Mouse (Mus musculus) stomach, embryonic 16.5 days (tissue): ENCODE measurements around the gene Nt5c2. TPM values are rescaled to one million over a fixed set of nuclear protein-coding genes. Genes with fewer than 3 reads are reported as not detected.
"Not testable (repeated sequence)": the region's sequence is repeated elsewhere in the genome, so short reads cannot be mapped to it uniquely, and the experiment has no call there.

Source experiments
- ATAC-seq: fragments of 200-750 bp; cut with Nextera tagmentation; 2 replicates; pipeline ENCODE4 v1.8.0; 2017; ENCODE audit warnings: moderate number of reproducible peaks, moderate TSS enrichment; ENCODE audit not compliant: insufficient read depth, low FRiP score
- H3K27ac ChIP-seq: fragments of 300-500 bp; sonication (generic); 2 replicates; pipeline ENCODE4 v1.5.1; 2014; ENCODE audit warnings: low read length
- H3K27me3 ChIP-seq: fragments of 300-500 bp; sonication (generic); 2 replicates; pipeline ENCODE4 v1.6.1; 2014; ENCODE audit warnings: low read length, control low read depth, mixed read lengths; ENCODE audit not compliant: control insufficient read depth, insufficient read depth
- H3K36me3 ChIP-seq: fragments of 300-500 bp; sonication (generic); 2 replicates; pipeline ENCODE4 v1.6.1; 2014; ENCODE audit warnings: low read length; ENCODE audit not compliant: control insufficient read depth, insufficient read depth
- H3K4me1 ChIP-seq: fragments of 300-500 bp; sonication (generic); 2 replicates; pipeline ENCODE4 v1.6.1; 2014; ENCODE audit warnings: low read length, control low read depth, mixed read lengths; ENCODE audit not compliant: control insufficient read depth, insufficient read depth
- H3K4me2 ChIP-seq: fragments of 300-500 bp; sonication (generic); 2 replicates; pipeline ENCODE4 v1.6.1; 2014; ENCODE audit warnings: low read depth, low read length, mixed read lengths
- H3K4me3 ChIP-seq: fragments of 300-500 bp; sonication (generic); replicated peaks from 2 replicates; pipeline ENCODE4 v1.5.1; 2014; ENCODE audit warnings: mild to moderate bottlenecking, low read length
- H3K9ac ChIP-seq: fragments of 300-500 bp; sonication (generic); 2 replicates; pipeline ENCODE4 v1.6.1; 2014; ENCODE audit warnings: low read length
- H3K9me3 ChIP-seq: fragments of 300-500 bp; sonication (generic); replicated peaks from 2 replicates; pipeline ENCODE4 v1.6.1; 2016; ENCODE audit warnings: low read length, control low read depth; ENCODE audit not compliant: control insufficient read depth
- WGBS: fragments of 180-500 bp; shearing (Covaris S2); extraction: QIAGEN DNeasy Blood & Tissue Kit; methylation state at CpG from one replicate; pipeline ENCODE4 v1.1.7; 2014; 5-methylcytosine and 5-hydroxymethylcytosine counted together
- polyA plus RNA-seq: library from polyadenylated mRNA; unstranded; fragments of >200 nt; fragmentation: Nextera tagmentation; extraction: Ambion mirVana; gene quantifications from 2 replicates; pipeline ENCODE4 v1.2.1, GENCODE M21; 2015

Gene Nt5c2
- polyA plus RNA-seq, 1 experiment from 2014 or later: 91.2 TPM

- Histone ChIP-seq H3K9ac (no peak overlapping the region), H3K27me3 (peaks cover 50% of the 10 kb centered on the region), H3K9me3 (no peaks in the 10 kb centered on the region), H3K4me2 (no peak overlapping the region), H3K27ac (no peak overlapping the region), H3K36me3 (no peaks in the 10 kb centered on the region), H3K4me3 (peak overlapping the region; percentile 46; the same call in 1 of the 2 replicates), H3K4me1 (peaks cover 18% of the 10 kb centered on the region)
- 16% methylated on average over 20 of the region's 20 CpGs for WGBS
- no peak for ATAC-seq
These were observed 1.4 kb downstream of the Nt5c2 start for GRCm38 (mm10) chr19:47013340-47014158.

- H3K27me3 ChIP-seq: peaks cover 46% of the 10 kb centered on the region
- H3K27ac ChIP-seq: no peak overlapping the region
- WGBS: 85% methylated on average over 15 of the region's 15 CpGs
- no peaks in the 10 kb centered on the region for H3K36me3 ChIP-seq
- no peak overlapping the region for H3K4me3 ChIP-seq
- no peak overlapping the region for H3K4me2 ChIP-seq
- peaks cover 18% of the 10 kb centered on the region for H3K4me1 ChIP-seq
- no peaks in the 10 kb centered on the region for H3K9me3 ChIP-seq
- ATAC-seq: no peak
- no peak overlapping the region for H3K9ac ChIP-seq
These were observed 2.3 kb downstream of the Nt5c2 start for GRCm38 (mm10) chr19:47012521-47013130.

- no peak for ATAC-seq
- no peak overlapping the region for H3K4me3 ChIP-seq
- H3K9me3 ChIP-seq: no peaks in the 10 kb centered on the region
- no peaks in the 10 kb centered on the region for H3K36me3 ChIP-seq
- no peak overlapping the region for H3K4me2 ChIP-seq
- peaks cover 26% of the 10 kb centered on the region for H3K27me3 ChIP-seq
- no peak overlapping the region for H3K27ac ChIP-seq
- H3K4me1 ChIP-seq: peaks cover 10% of the 10 kb centered on the region
- H3K9ac ChIP-seq: no peak overlapping the region
- 77% methylated on average over 5 of the region's 5 CpGs for WGBS
These were observed 5.0 kb downstream of the Nt5c2 start for GRCm38 (mm10) chr19:47009943-47010342.

- Histone ChIP-seq H3K27ac (no peak overlapping the region), H3K27me3 (peaks cover 20% of the 10 kb centered on the region), H3K9me3 (no peaks in the 10 kb centered on the region), H3K36me3 (no peaks in the 10 kb centered on the region), H3K4me2 (no peak overlapping the region), H3K9ac (no peak overlapping the region), H3K4me3 (no peak overlapping the region), H3K4me1 (peaks cover 6% of the 10 kb centered on the region)
- no peak for ATAC-seq
- WGBS: 79% methylated on average over 7 of the region's 7 CpGs
These were observed 5.5 kb downstream of the Nt5c2 start for GRCm38 (mm10) chr19:47009420-47009819.

GRCm38 (mm10) chr19:47006321-47006720 lies 8.6 kb downstream of the Nt5c2 start:
- 3% methylated on average over 4 of the region's 4 CpGs for WGBS
- no peaks in the 10 kb centered on the region for H3K27me3 ChIP-seq
- no peaks in the 10 kb centered on the region for H3K9me3 ChIP-seq
- no peak overlapping the region for H3K27ac ChIP-seq
- H3K4me3 ChIP-seq: no peak overlapping the region
- H3K9ac ChIP-seq: no peak overlapping the region
- no peak for ATAC-seq
- H3K4me1 ChIP-seq: no peaks in the 10 kb centered on the region
- H3K4me2 ChIP-seq: no peak overlapping the region
- H3K36me3 ChIP-seq: no peaks in the 10 kb centered on the region

GRCm38 (mm10) chr19:47005873-47006272 lies 9.1 kb downstream of the Nt5c2 start:
- no peaks in the 10 kb centered on the region for H3K4me1 ChIP-seq
- no peak overlapping the region for H3K27ac ChIP-seq
- H3K27me3 ChIP-seq: no peaks in the 10 kb centered on the region
- WGBS: 60% methylated on average over 5 of the region's 5 CpGs
- no peak for ATAC-seq
- no peak overlapping the region for H3K9ac ChIP-seq
- H3K9me3 ChIP-seq: no peaks in the 10 kb centered on the region
- no peak overlapping the region for H3K4me2 ChIP-seq
- no peaks in the 10 kb centered on the region for H3K36me3 ChIP-seq
- H3K4me3 ChIP-seq: no peak overlapping the region

GRCm38 (mm10) chr19:47003742-47004511 lies 11.0 kb downstream of the Nt5c2 start:
- 69% methylated on average over 6 of the region's 6 CpGs for WGBS
- Histone ChIP-seq H3K4me1 (no peaks in the 10 kb centered on the region), H3K27me3 (no peaks in the 10 kb centered on the region), H3K9ac (no peak overlapping the region), H3K4me2 (no peak overlapping the region), H3K36me3 (no peaks in the 10 kb centered on the region), H3K9me3 (no peaks in the 10 kb centered on the region), H3K4me3 (no peak overlapping the region), H3K27ac (no peak overlapping the region)
- ATAC-seq: no peak

- H3K9me3 ChIP-seq, H3K27ac ChIP-seq, H3K4me1 ChIP-seq, ATAC-seq, H3K4me3 ChIP-seq, H3K36me3 ChIP-seq, H3K9ac ChIP-seq, H3K4me2 ChIP-seq, H3K27me3 ChIP-seq: not testable (repeated sequence)
- 68% methylated on average over 2 of the region's 3 CpGs for WGBS
These were observed 14.6 kb downstream of the Nt5c2 start for GRCm38 (mm10) chr19:47000357-47000756.

GRCm38 (mm10) chr19:46999753-47000152 lies 15.2 kb downstream of the Nt5c2 start:
- Histone ChIP-seq H3K27ac (no peak overlapping the region), H3K27me3 (no peaks in the 10 kb centered on the region), H3K36me3 (no peaks in the 10 kb centered on the region), H3K9ac (no peak overlapping the region), H3K4me3 (no peak overlapping the region), H3K4me1 (no peaks in the 10 kb centered on the region), H3K4me2 (no peak overlapping the region), H3K9me3 (no peaks in the 10 kb centered on the region)
- ATAC-seq: no peak
- 69% methylated on average over 6 of the region's 6 CpGs for WGBS
